Mouse (Mus musculus): ENCODE measurements around the gene Spock2.

Spock2 gene

GRCm38 (mm10) chr10:60106146-60106530, at the start of gene Spock2:
Gene Spock2, plus strand, starts transcription at chr10:60106219.
- no peak for DNase-seq (ENCODE audit: low spot score)

GRCm38 (mm10) chr10:60062173-60062572, 43.8 kb upstream of the Spock2 start:
- no peak for DNase-seq (ENCODE audit: low spot score)

- DNase-seq (ENCODE audit: low spot score): no peak
These were observed 43.1 kb upstream of the Spock2 start for GRCm38 (mm10) chr10:60062931-60063330.

DNA sequence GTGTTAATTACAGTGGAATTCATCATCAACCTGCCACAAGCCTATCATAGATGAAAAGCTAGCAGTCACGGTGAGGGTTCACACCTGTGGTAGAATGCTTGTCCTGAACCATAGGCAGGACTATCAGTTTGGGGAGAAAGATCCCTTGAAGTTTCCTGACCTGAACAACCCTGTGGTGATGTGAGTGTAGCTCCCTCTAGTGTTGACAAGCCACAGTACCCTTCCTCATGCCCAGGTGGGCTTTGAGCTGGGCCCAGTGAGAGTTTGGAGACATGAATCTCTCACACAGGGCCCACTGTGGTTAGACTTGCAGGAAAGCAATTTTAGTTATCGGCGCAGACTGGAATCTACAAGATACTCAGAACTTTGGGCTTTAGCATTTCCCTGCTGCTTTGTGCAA, 39.5 kb upstream of the Spock2 start:
- DNase-seq (ENCODE audit: low spot score): no peak

- DNase-seq (ENCODE audit: low spot score): no peak
These were observed 30.9 kb upstream of the Spock2 start for GRCm38 (mm10) chr10:60075159-60075558.

DNA sequence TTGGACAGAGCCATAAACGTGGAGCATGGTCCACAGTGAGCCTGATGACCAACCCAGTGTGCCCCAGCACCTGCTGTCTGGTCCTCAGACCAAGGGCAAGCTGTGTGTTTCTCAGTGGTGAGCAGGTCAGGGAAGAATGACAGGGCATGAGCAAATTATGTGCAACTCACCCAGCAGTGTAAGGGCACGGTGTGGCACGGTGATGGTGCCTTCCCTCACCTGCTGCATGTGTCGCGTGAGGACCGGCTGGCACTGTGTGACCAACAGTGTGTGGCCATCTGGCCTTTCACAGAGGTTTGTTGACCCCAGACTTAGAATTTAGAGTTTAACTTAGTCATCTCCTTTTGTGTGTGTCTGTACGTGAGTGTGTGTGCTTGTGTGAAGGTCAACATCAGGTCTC, 28.8 kb upstream of the Spock2 start:
- no peak for DNase-seq (ENCODE audit: low spot score)

DNA sequence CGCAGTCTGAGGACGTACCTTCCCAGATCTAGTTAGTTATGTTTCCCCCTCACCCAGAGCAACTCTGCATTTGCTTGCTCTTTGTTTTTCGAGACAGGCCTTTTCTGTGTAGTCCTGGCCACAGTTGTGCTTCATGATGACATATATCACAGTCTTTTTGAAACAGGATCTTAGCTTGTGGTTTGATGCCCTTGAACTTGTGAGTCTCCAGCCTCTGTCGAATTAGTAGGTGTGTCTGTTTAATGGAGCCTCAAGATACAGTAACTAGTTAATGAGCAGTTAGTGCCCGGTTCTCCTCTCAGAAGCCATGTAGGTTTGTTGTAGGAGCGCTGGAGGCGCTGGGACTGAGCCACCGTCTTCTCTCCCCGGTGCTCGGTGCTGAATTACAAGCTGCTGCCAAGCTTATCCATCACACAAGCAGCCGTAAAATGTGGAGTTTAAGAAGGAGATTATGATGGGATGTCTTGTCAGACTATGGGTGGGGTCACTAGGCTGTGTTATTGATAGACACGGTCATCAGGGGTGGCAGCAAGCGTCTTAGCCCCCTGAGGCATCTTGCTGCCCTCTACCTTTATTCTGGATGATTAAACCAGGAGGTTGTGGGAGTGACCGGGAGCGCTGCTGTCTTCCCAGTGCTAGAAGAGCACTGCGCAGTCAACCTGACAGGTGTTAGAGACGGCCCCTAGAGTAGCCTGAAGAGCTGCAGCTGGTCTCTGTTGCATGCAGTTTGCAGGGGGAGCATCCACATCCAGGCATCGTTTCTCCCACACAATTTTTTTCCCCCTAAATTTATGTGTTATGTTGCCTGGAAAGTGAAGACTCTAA, 28.1 kb upstream of the Spock2 start:
- DNase-seq (ENCODE audit: low spot score): no peak

DNA sequence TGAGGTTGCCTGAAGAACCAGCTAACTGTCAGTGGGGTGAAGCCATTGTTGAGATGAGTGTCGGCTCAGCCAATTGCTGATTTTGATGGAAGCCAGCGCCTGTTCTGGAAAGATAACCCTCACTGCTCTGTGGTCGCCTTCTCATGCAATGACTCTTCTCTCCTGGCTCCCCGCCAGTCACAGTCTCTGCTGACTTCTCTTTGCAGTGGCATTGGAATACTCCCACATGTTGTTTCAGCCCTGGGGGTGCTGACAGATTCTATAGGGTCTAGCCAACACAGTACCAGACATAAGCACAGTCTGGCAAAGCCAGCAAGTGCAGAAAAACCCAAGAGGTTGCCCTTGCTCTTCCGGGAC, 27.5 kb upstream of the Spock2 start:
- no peak for DNase-seq (ENCODE audit: low spot score)

DNA sequence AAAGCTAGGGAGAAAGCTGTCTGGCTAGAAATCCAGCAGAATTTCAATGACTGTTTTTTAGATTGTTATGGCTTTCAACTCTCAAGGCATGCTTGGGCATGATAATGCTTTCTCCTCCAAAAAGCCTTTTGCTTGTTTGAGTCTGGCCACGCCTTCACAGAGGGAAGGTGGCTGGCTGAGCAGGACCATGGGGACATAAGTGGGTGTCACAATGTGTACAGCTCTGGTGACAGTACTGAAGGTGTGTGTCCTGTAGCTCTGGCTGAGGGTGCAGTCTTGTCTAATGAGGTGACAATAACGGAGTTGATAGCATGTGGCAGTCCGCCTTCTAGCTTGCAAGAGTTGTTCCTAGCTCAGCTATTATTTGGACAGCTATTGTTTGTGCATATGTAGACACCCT, 25.8 kb upstream of the Spock2 start:
- DNase-seq (ENCODE audit: low spot score): no peak

DNA sequence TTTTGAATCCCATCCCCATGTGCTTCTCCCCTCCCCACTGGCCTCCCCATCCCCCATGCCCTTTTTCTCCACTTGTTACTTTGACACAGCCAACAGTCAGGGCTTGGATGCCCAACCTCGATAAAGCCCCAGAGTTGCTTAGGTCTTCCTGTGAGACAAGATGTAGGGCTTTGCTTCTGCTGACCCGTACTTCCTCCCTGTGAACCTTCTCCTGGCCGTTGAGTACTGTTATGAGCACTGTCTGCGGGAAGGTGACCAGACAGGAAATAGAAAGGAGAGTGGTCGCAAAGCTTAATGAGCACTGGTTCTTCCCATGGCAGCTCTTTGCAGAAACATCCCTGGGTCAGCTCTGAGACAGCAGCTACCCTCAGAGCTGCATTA, 25.4 kb upstream of the Spock2 start:
- no peak for DNase-seq (ENCODE audit: low spot score)

GRCm38 (mm10) chr10:60080982-60081825, 24.8 kb upstream of the Spock2 start:
- no peak for DNase-seq (ENCODE audit: low spot score)

- DNase-seq (ENCODE audit: low spot score): no peak
These were observed 24.1 kb upstream of the Spock2 start for GRCm38 (mm10) chr10:60081905-60082304.

DNA sequence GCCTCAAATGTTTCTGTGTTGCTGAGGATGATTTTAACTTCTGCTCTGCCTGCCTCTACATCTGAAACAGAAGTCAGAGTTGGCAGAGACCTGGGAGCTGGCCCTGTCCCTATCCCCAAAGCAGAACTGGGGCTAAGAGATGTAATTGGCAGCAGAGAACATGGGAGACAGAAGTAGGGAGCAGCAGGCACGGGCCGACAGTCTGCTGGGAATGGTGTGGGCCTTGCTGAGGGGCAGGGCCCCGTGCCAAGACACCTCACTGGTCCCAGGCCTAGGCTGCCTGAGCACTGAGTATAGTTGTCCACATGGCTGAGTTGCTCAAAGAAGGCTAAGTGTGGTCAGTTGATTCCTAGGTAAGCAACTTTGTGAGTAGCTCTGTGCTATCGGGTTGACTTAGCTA, 22.0 kb upstream of the Spock2 start:
- DNase-seq (ENCODE audit: low spot score): no peak

- no peak for DNase-seq (ENCODE audit: low spot score)
These were observed 13.7 kb upstream of the Spock2 start for GRCm38 (mm10) chr10:60092311-60092710.

DNA sequence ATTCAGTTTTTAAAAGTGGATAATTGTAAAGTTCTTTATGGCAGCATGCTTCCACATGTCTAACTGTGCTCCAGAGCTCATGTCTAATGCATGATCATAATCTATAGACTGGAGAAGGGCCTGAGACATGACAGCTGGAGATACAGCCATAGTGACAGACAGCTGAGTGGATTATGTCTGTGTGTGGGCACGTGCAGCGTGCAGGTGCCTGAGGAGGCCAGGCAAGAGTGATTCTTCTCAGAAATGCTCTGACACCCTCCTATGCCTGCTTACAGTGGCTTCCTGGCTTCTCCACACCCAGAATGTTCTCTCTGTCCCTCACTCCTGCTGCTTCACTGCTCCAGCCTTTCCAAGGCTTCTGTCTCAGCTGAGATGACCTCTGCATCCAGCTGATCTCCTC, 12.3 kb upstream of the Spock2 start:
- no peak for DNase-seq (ENCODE audit: low spot score)

DNA sequence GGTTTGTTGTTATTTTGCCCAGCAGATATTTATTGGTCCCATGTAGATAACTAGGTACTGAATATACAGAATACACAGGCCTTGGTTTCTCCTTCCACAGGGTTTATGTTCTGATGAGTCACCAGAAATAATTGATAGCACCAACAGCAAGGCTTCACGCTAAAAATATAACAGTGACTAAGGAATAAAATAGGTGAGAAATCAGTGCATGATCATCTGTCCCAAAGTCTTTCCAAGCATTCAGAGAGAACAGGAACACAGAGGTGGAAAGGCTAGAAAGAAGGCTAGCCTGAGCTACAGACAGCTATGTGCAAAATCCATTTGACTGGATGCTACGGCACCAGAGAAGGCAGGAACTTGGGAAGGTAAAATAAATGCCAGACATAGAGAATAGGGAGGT, 10.5 kb upstream of the Spock2 start:
- no peak for DNase-seq (ENCODE audit: low spot score)

DNA sequence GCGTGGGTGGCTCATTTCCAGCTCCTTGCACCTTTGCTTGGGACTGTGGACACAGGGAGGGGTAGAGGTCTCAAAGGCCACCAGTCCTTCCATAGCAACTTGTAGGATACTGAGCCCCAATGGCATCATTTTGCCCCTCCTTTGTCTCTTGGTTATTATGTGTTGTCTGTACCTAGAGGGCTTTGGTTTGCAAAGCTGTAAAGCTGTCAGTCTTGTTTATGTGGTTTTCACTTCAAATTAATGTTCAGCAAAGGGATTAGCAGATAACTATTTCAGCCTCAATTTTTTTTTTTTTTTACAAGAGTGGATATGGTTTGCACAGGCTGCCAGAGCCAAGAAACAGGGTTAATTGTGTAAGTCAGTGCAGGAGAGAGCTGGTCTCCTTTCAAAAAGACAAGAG, 9.7 kb upstream of the Spock2 start:
- no peak for DNase-seq (ENCODE audit: low spot score)

- DNase-seq (ENCODE audit: low spot score): no peak
These were observed 8.9 kb upstream of the Spock2 start for GRCm38 (mm10) chr10:60097146-60097545.

- DNase-seq (ENCODE audit: low spot score): no peak
These were observed 8.2 kb upstream of the Spock2 start for GRCm38 (mm10) chr10:60097774-60098173.

DNA sequence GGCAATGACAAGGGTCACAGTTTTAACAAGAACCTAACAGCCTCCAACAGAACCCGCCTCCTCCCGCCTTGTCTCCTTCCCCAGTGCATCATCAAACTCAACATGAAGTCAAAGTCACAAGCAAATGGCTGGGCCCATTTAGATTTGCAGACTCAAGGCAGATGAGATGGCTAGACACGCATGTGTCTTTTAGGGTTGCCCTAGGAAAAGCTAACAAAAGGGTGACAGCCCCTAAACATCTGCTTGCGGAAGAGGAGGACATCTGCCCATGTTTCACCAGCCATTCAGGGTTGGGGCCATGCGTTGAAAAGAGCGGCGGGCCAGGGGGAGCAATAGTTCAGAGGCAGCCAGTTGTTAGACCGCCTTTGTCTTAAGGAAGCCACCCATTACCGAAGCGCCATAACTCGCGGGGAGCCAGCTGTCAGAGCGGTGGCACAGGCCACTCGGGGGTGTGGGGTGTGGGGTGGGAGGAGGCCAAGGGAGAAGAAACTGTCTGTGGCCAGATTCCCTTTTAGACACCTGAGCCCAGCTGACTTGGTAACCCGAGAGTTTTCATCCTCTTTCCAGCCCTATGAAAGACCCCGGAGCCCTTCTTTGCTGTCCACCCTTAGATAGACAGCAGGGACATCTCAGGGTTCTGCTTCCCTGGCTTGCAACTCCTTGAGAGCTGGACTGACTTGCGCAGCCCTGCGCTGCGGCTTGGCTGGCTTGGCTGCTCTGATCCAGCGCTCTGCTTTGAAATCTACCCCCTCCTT, 451 bp upstream of the Spock2 start:
- no peak for DNase-seq (ENCODE audit: low spot score)

DNA sequence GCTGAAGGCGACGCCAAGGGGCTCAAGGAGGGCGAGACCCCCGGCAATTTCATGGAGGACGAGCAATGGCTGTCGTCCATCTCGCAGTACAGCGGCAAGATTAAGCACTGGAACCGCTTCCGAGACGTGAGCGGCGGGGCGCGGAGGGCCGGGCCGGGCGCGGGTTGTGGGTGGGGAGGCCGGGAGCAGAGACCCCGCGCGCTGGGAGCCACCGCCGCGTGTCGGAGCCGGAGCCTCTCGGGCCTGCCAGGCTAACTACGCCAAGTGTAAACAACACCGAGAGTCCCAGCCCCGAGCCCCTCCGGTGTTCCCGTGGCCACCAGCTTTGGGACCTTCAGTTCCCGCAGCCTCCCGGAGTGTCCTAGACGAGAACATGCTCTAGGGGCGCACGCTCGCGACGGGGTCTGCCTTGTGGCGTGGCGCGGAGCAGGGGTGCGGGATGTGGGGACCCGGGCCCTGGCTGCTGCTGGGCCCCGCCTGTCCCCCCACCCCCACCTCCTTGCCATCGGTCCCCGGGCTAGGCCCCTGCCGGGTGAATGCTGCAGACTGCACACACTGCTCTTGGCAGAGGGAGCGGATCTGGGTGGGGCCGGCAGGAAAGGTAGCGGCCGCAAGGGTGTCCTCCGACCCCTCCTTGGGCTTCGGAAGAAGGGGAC, 640 bp downstream of the Spock2 start:
- DNase-seq (ENCODE audit: low spot score): no peak

GRCm38 (mm10) chr10:60107448-60107847, 1.4 kb downstream of the Spock2 start:
- no peak for DNase-seq (ENCODE audit: low spot score)
